24 mouse cellular contexts compared by ENCODE assay signal in the genomic region with DNA sequence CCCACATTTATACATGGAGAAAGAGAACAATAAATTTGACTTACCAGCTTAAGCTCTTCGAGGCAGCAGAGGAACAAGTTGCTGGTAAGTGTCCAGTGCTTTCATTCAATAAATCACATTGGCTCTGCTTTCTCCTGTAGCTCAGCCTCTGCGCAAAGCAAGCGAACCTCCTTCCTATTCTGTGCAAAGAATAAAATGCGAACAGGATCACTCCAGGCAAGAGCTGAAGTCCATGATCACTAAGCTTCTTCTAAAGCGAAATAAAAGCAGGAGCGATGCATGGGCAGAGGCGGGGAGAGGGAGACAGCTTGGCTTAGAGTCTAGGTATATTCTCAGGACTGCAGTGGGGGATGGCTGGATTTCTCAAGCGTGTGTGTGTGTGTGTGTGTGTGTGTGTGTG.
DNase-seq lines count a peak whose midpoint lies in the region; ATAC-seq lines count a peak whose summit lies in the region.
"Had no signal": no experiment of that assay in that cellular context is flagged by ENCODE, and none has a peak within 500 bp of the region (broad histone marks: within the 10 kb centered on the region; RNA-seq: fewer than 3 reads in every experiment).

No protein-coding gene starts in this region.

- intact Hi-C loops in left cerebral cortex, postnatal 36 days (cut with DNase I) = no loop called here
- intact Hi-C loops in left cerebral cortex, postnatal 10 days (cut with DNase I) = no loop called here

- H3K4me2 ChIP-seq in midbrain, embryonic 15.5 days = 0 out of 2 replicates have a peak overlapping the region, but pooled peaks have one; percentile 1
- H3K4me2 ChIP-seq: embryonic facial prominence, embryonic 12.5 days; forebrain, embryonic 12.5 days; heart, embryonic 13.5 days; liver, embryonic 11.5 days; neural tube, embryonic 15.5 days had no signal

- no peaks in the 10 kb centered on the region for H3K27me3 ChIP-seq in midbrain, embryonic 15.5 days (replicated peaks)
- H3K27me3 ChIP-seq: forebrain, embryonic 12.5 days; neural tube, embryonic 15.5 days had no signal

- H3K4me1 ChIP-seq in midbrain, embryonic 15.5 days = peaks cover 10% of the 10 kb centered on the region
- H3K4me1 ChIP-seq: heart, embryonic 13.5 days had no signal

- no peak overlapping the region for H3K9ac ChIP-seq in midbrain, embryonic 15.5 days
- H3K9ac ChIP-seq: embryonic facial prominence, embryonic 12.5 days; forebrain, embryonic 12.5 days; heart, embryonic 13.5 days; liver, postnatal 0 days; neural tube, embryonic 15.5 days had no signal

- peak; percentile 10 for DNase-seq in heart, adult 11 months
- no peak for DNase-seq in heart, adult 8-10 months (ENCODE audit: low spot score)
- peak; percentile 19 to 21 for DNase-seq in left cerebral cortex, postnatal 36 days (ENCODE audit: low spot score in 2 of 2)
- no peak for DNase-seq in left cerebral cortex, postnatal 10 days (ENCODE audit: extremely low spot score in 1 of 2, low spot score in 2 of 2)
- peak; percentile 25 to 32 for DNase-seq in right cerebral cortex, postnatal 10 days (ENCODE audit: low spot score in 2 of 2)
- no peak for DNase-seq in right cerebral cortex, postnatal 14 days
- DNase-seq in liver = no peak
- DNase-seq: adrenal gland, postnatal 36 days; cerebellum, adult 11-12 months; cerebellum, postnatal 10 days; gastrocnemius, postnatal 14 days; heart, adult 18-20 months; heart, postnatal 14 days; kidney, adult 2 months; kidney, postnatal 14 days; liver, postnatal 0 days; lung, postnatal 14 days; thymus, adult 2 months had no signal

- WGBS in midbrain, embryonic 15.5 days = 41% methylated on average over 8 of the region's 8 CpGs

- ATAC-seq in midbrain, embryonic 15.5 days (replicated peaks) = peak; percentile 42; the same call in 1 of the 2 replicates
- ATAC-seq: liver, postnatal 0 days had no signal

- peak overlapping the region; percentile 2; the same call in 1 of the 2 replicates for H3K27ac ChIP-seq in midbrain, embryonic 15.5 days
- H3K27ac ChIP-seq: embryonic facial prominence, embryonic 12.5 days; forebrain, embryonic 12.5 days; heart, embryonic 13.5 days; neural tube, embryonic 15.5 days had no signal

- H3K4me3 ChIP-seq in midbrain, embryonic 15.5 days = no peak overlapping the region
- H3K4me3 ChIP-seq: embryonic facial prominence, embryonic 12.5 days; forebrain, embryonic 12.5 days; heart, embryonic 13.5 days; neural tube, embryonic 15.5 days had no signal

- no peaks in the 10 kb centered on the region for H3K36me3 ChIP-seq in midbrain, embryonic 15.5 days (replicated peaks)
- H3K36me3 ChIP-seq: embryonic facial prominence, embryonic 12.5 days; forebrain, embryonic 12.5 days; heart, embryonic 13.5 days; neural tube, embryonic 15.5 days had no signal

- no peaks in the 10 kb centered on the region for H3K9me3 ChIP-seq in midbrain, embryonic 15.5 days
- H3K9me3 ChIP-seq: embryonic facial prominence, embryonic 12.5 days; neural tube, embryonic 15.5 days had no signal

Comparison
In these comparisons a context has a peak if more than half of its experiments do, and no peak if none do; other contexts are left out.
1. DNase-seq: peak in heart, adult 11 months (single experiment), left cerebral cortex, postnatal 36 days (2 of 2) and right cerebral cortex, postnatal 10 days (2 of 2); none in heart, adult 8-10 months (single experiment), left cerebral cortex, postnatal 10 days (0 of 2), right cerebral cortex, postnatal 14 days (single experiment) and liver (single experiment).